Mouse (Mus musculus) B cell, adult 2 months (primary cell): ENCODE data around the gene Cwc22.
A peak's percentile ranks its signal among the peaks of the same experiment; 100 is the strongest.

Experiments used
- DNase-seq, 2 experiments: peaks; one replicate each; pipeline ENCODE4 v3.0.0; 2022

Cwc22 gene

GRCm38 (mm10) chr2:77945596-77946485, at the start of gene Cwc22:
Gene Cwc22, minus strand, starts transcription at chr2:77946375.
- peak; percentile 91 to 92 for DNase-seq

GRCm38 (mm10) chr2:77993727-77994401, 47.7 kb upstream of the Cwc22 start:
- DNase-seq: no peak

DNA sequence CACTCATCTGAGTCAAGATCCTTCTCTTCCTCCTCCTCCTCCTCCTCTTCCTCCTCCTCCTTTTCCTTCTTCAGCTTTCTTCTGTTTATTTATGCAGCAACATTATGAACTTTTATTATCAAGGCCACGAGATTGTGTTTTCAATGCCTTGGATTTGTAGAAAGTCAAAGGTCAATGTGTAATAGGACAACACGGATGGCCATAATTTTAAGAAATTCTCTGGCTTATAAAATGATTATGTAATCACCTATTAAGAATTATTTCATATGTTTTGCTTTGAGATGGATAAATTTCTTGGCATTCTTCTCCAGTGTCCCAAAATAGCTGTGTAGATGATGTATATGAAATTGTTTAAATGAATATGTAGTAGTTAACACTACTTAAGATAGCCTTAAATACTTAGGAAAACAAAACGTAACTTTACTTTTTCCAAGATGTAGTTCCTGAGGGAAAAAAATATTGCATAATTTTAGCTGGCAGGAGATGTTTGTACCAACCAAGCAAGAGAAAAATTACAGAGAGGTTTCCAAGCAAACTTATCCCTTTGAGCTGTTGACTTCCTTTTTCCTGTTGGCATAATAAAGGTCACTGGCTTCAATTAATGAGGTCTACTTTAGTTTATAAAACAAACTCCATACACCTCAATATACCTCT, 46.9 kb upstream of the Cwc22 start:
- no peak for DNase-seq

GRCm38 (mm10) chr2:77990820-77991219, 44.6 kb upstream of the Cwc22 start:
- DNase-seq: no peak

DNA sequence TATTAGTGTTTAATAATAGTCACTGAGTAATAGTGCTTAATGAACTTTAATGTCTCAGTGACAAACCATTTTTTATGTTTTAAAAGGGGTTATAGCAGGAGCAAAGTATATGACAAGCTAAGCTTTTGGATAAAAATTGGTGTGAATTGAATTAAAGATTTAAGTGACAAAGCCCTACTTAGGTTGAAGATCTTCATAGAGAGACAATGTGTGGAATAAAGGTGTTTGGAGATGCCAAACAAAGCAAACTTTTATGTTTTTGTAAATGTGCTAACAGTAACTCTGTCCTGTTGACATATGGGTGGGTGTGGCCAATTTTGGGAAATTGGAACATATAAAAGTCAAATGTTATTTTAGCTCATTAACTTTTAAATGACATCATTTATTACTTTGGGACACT, 43.9 kb upstream of the Cwc22 start:
- no peak for DNase-seq

DNA sequence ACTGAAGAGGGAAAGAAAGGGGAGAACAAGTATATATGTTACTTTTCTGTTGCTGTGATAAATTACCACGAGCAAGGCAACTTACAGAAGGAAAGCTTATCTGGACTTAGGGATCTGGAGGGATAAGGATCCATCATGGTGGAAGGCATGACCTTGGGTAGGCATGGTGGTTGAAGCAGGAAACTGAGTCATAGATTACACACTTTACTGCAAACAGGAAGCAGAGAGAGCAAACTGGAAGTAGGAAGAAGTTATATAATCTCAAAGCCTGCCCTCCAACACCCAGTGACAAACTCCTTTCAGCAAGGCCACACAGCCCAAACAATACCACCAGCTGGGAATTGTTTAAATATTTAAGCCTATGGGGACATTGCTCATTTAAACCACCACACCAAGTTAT, 43.2 kb upstream of the Cwc22 start:
- no peak for DNase-seq

DNA sequence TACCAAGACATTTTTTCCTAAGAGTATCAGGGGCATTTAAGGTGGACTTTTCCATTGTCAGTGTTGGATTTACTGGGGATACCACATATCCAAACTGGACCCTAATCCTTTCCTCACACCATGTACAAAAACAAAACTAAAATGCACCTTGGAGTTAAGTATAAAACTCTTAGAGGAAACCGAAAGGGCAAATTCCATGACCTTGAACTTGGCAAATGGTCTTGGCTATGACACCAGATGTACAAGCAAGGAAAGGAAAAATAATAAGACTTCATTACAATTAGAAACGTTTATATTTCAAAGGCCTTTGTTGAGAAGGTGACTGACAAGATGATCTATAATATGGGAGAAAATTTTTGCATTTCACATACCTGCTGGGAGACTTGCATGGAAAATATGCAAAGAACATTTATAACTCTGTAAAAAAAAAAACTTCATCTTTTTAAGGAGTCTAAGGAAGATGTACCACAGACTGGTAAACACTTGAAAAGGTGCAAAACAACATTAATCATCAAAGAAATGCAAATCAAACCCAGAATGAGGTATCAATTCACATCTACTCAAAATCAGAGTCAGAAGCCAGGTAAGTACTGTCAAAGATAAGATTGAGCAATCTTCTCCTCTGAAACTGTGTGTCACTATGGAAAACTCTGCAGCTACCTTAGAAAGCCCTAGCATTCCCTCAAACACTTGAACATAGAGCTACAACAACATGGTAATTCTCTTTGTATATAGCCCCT, 40.0 kb upstream of the Cwc22 start:
- DNase-seq: no peak

DNA sequence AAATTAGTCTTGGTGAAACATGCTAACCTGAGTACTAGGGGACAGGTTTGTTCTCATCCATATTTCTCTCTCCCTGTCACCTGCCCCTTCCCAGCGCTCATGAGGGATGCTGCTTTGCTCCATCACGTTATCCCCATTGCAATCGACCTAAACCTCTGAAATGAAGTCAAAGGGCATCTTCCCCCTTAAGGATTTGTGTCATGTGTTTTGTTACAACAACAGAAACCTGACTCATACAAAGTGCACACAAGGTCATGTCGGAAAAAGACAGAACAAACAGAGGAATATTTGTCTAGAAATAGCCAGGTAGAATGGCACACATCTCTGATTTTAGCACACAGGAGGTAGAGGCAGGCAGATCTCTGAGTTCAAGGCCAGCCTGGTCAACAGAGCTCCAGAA, 38.0 kb upstream of the Cwc22 start:
- DNase-seq: no peak

GRCm38 (mm10) chr2:77981826-77982225, 35.7 kb upstream of the Cwc22 start:
- no peak for DNase-seq

DNA sequence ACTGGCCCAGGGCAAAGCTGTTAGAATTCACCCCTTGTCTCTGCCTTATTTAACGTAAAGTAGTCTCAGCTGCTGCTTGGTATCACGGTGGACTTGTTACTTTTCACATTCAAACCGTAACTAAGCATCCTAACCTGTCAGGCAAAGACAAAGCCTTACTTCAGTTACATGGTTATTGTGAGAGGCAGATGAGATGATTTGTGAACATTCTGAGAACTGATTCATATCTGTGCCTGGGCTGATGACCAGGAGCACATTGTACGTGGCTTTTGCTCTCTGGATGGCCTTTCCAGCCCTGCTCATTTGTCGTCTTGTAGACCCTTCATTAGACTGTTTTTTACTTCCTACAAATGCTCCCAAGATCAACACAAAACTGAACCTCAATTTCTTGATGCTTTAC, 34.5 kb upstream of the Cwc22 start:
- DNase-seq: no peak

- no peak for DNase-seq
These were observed 33.3 kb upstream of the Cwc22 start for GRCm38 (mm10) chr2:77979519-77979918.

DNA sequence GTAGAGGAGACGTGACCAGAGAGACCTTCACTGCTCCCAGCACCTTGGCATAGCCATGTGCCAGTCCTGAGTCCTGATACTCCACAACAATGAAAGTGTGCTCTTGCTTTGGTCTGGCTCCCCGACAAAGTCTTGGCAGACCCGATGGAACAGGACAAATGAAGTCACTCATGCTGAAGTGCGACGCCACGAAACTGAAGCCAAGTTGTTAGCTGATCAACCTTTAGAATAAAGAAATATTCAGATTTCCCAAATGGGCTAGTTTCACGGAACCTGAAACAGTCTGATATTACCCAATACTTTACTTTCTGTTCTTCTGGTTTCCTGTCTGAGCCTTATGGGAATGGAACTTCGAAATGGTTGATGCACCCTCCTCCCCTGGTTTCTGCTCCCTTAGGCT, 32.9 kb upstream of the Cwc22 start:
- no peak for DNase-seq

- no peak for DNase-seq
These were observed 32.1 kb upstream of the Cwc22 start for GRCm38 (mm10) chr2:77978256-77978655.

- DNase-seq: no peak
These were observed 30.2 kb upstream of the Cwc22 start for GRCm38 (mm10) chr2:77976321-77976920.

DNA sequence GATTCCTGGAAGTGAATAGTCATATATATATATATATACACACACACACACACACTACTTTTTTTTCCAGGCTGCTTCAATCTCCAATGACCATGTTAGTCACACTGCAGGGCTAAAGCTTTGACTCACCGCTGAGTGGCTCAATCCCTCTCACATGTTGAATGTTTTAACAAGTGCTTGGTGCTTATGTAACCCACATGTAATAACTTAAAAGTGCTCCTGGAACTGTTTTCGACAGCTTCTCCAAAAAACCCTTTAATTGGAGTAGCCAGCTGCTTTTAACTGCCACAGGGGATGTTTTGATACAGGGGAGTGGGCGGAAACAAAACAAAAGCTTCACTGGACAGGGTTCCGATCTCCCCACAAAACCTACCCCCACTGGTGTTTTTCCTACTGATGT, 29.4 kb upstream of the Cwc22 start:
- no peak for DNase-seq

GRCm38 (mm10) chr2:77974986-77975385, 28.8 kb upstream of the Cwc22 start:
- DNase-seq: no peak

DNA sequence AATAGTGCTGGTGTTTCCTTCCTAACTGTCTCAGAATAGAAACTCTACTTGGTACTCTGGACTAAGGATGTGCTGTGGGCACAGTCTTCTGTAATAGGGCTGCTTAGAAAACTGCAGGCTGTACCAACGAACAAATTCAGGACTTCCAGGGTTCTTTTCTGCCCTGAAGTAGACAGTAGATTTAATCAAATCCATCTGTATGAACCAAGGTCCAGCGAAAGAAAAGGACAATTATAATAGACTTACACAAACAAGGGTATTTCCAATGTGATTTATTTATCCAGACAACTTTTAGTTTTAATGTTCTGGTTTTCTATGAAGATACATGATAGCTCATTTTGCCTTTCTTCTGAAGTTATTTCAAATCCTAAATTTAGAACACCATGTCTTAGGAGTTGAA, 28.2 kb upstream of the Cwc22 start:
- DNase-seq: no peak

DNA sequence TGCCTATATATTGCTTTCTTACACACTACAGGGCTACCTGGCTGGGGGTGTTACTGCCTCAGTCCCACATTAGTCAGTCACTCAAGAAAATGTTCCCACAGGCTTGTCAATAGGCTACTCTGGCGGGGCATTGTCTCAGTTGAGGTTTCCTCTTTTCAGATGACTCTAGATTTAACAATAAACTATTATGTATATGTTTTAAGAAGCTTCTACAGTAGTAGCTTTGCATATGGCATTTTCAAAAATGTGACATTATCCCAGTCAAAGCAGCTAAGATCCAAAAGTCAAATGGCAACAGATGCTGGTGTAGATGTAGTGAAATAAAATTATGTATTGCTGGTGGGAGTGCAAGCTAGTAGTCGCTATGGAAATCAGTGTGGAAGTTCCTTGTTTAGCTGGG, 27.1 kb upstream of the Cwc22 start:
- no peak for DNase-seq

DNA sequence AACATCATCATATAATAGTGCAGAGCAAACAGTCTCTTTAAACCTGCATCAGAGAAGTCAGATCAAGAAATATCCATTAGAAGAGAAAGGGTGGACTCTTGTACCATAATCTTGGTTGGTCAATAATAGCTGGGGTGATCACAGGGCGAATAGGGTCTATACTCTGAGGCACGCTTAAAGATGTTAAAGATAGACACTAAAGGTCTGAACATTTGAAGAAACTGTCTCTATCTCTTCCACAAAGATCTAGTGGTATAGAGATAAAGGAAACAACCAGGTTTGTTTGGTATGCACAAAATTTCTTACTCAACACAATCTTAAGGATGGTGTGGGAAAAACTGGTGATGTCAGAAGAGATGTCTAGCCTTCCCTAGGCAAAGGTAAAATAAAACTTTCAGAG, 26.4 kb upstream of the Cwc22 start:
- no peak for DNase-seq

DNA sequence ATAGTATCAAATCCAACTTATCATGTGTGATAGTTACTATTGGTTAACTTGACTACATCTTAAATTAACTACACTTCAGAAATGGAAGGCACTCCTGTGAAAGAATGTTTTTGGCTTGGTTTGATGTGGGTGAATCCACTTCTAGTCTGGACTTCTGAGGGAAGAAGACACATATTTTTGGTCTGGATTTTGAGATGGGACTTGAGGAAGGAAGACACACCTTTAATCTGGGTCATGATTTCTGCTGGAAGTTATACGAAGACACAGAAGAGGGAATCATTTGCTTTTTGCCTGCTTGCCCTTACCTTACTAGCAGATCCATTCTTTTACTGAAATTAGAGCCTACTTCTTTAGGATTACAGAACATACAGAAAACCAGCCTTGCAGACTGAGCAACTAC, 25.7 kb upstream of the Cwc22 start:
- no peak for DNase-seq

- no peak for DNase-seq
These were observed 25.2 kb upstream of the Cwc22 start for GRCm38 (mm10) chr2:77971361-77971760.

DNA sequence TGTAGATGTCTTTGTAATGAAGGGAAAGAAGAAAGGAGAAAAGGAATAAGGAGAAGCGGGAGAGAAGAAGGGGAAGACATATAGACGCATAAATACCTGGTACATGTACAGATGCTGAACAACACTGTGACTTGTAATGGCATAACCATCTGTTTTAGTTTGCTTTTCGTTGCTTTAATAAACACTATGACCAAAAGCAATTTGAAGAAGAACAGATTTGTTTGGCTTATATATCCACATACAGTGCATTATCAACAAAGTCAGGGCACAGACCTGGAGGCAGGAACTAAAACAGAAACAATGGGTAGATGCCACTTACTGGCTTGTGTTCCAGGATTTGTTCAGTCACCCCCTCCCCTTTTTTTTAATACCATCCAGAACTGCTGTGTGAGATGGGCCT, 24.4 kb upstream of the Cwc22 start:
- no peak for DNase-seq

- DNase-seq: no peak
These were observed 23.8 kb upstream of the Cwc22 start for GRCm38 (mm10) chr2:77969956-77970355.
